Mouse (Mus musculus): ENCODE measurements around the gene Rasa1. TPM values are rescaled to one million over a fixed set of nuclear protein-coding genes. Genes with fewer than 3 reads are reported as not detected.

Rasa1 gene
- polyA plus RNA-seq, 1 experiment from 2014 or later, result 22.8 TPM

DNA sequence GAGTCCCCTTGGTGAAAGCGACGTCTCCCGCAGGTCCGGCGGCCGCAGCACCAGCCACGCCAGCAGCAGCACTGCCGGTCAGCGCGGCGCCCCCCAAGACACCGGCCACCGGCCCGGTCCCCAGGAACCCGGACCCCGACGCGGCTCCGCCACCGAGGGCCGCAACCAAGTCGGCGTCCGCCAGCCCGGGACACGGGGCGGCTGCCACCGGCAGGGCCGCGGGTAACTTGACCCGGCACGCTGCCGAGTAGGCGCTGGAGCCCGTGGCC is 422 bp downstream of the Rasa1 start:
- Histone ChIP-seq H3K36me3 (ENCODE audit: control insufficient read depth, insufficient read depth, low read length) (no peaks in the 10 kb centered on the region), H3K9ac (ENCODE audit: low read length) (peak overlapping the region; percentile 96), H3K4me1 (replicated peaks; ENCODE audit: control insufficient read depth, insufficient read depth) (no peaks in the 10 kb centered on the region), H3K27ac (replicated peaks) (peak overlapping the region; percentile 99), H3K27me3 (ENCODE audit: control insufficient read depth, insufficient read depth, low read length) (no peaks in the 10 kb centered on the region), H3K9me3 (ENCODE audit: control insufficient read depth, low read length) (no peaks in the 10 kb centered on the region), H3K4me3 (ENCODE audit: low read depth, low read length) (peak overlapping the region; percentile 98), H3K4me2 (replicated peaks; ENCODE audit: low read depth) (peak overlapping the region; percentile 69)
- ATAC-seq (ENCODE audit: low FRiP score, low TSS enrichment), result no peak
- TF ChIP-seq EP300 (optimal IDR thresholded peaks at IDR 0.05), result no peak
- no peak for TF ChIP-seq CTCF (IDR thresholded peaks at IDR 0.05; ENCODE audit: low read depth)
- DNase-seq (ENCODE audit: low spot score), result no peak
- WGBS, result 1% methylated on average over 33 of the region's 35 CpGs

GRCm38 (mm10) chr13:85287876-85288573 is 905 bp downstream of the Rasa1 start:
- Histone ChIP-seq H3K4me2 (replicated peaks; ENCODE audit: low read depth) (peak overlapping the region; percentile 69), H3K9ac (ENCODE audit: low read length) (peak overlapping the region; percentile 96), H3K4me1 (replicated peaks; ENCODE audit: control insufficient read depth, insufficient read depth) (no peaks in the 10 kb centered on the region), H3K27ac (replicated peaks) (peak overlapping the region; percentile 99), H3K9me3 (ENCODE audit: control insufficient read depth, low read length) (no peaks in the 10 kb centered on the region), H3K4me3 (ENCODE audit: low read depth, low read length) (peak overlapping the region; percentile 98), H3K36me3 (ENCODE audit: control insufficient read depth, insufficient read depth, low read length) (no peaks in the 10 kb centered on the region), H3K27me3 (ENCODE audit: control insufficient read depth, insufficient read depth, low read length) (no peaks in the 10 kb centered on the region)
- peak; percentile 16 for DNase-seq (ENCODE audit: low spot score)
- no peak for TF ChIP-seq EP300 (optimal IDR thresholded peaks at IDR 0.05)
- TF ChIP-seq CTCF (IDR thresholded peaks at IDR 0.05; ENCODE audit: low read depth), result no peak
- under 1% methylated on average over 25 of the region's 25 CpGs for WGBS
- no peak for ATAC-seq (ENCODE audit: low FRiP score, low TSS enrichment)

GRCm38 (mm10) chr13:85282626-85283025 is 6.3 kb downstream of the Rasa1 start:
- Histone ChIP-seq H3K27me3 (ENCODE audit: control insufficient read depth, insufficient read depth, low read length) (no peaks in the 10 kb centered on the region), H3K4me2 (replicated peaks; ENCODE audit: low read depth) (no peak overlapping the region), H3K27ac (replicated peaks) (no peak overlapping the region), H3K36me3 (ENCODE audit: control insufficient read depth, insufficient read depth, low read length) (no peaks in the 10 kb centered on the region), H3K4me3 (ENCODE audit: low read depth, low read length) (no peak overlapping the region), H3K9ac (ENCODE audit: low read length) (no peak overlapping the region), H3K4me1 (replicated peaks; ENCODE audit: control insufficient read depth, insufficient read depth) (no peaks in the 10 kb centered on the region), H3K9me3 (ENCODE audit: control insufficient read depth, low read length) (no peaks in the 10 kb centered on the region)
- ATAC-seq (ENCODE audit: low FRiP score, low TSS enrichment), result no peak
- TF ChIP-seq CTCF (IDR thresholded peaks at IDR 0.05; ENCODE audit: low read depth), result no peak
- TF ChIP-seq EP300 (optimal IDR thresholded peaks at IDR 0.05), result no peak
- no peak for DNase-seq (ENCODE audit: low spot score)

DNA sequence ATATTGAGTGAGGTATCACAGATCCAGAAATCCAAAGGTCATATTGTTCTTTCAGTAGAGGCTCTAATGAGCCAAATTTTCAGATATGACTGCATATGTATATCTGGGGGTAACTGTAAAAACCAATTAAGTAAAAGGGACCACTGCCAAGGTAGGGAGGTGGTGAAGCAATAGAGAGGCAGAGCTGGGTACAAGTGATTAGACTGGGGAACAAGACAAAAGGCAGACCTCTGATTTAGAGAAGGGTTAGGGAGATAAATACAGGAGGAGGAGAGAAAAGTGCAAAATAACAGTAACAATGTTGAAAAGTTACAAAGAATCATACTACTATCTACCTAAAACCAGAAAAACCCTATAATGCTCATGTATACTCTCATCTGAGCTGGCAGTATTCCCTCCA is 10.0 kb downstream of the Rasa1 start:
- TF ChIP-seq EP300 (optimal IDR thresholded peaks at IDR 0.05), result no peak
- TF ChIP-seq CTCF (IDR thresholded peaks at IDR 0.05; ENCODE audit: low read depth), result no peak
- no peaks in the 10 kb centered on the region for H3K36me3 ChIP-seq (ENCODE audit: control insufficient read depth, insufficient read depth, low read length)
- H3K4me2 ChIP-seq (replicated peaks; ENCODE audit: low read depth), result no peak overlapping the region
- ATAC-seq (ENCODE audit: low FRiP score, low TSS enrichment) (no peak), DNase-seq (ENCODE audit: low spot score) (no peak)
- no peaks in the 10 kb centered on the region for H3K9me3 ChIP-seq (ENCODE audit: control insufficient read depth, low read length)
- H3K27me3 ChIP-seq (ENCODE audit: control insufficient read depth, insufficient read depth, low read length), result no peaks in the 10 kb centered on the region
- H3K27ac ChIP-seq (replicated peaks), result no peak overlapping the region
- H3K4me1 ChIP-seq (replicated peaks; ENCODE audit: control insufficient read depth, insufficient read depth), result no peaks in the 10 kb centered on the region; the same call in 1 of the 2 replicates
- H3K4me3 ChIP-seq (ENCODE audit: low read depth, low read length), result no peak overlapping the region
- H3K9ac ChIP-seq (ENCODE audit: low read length), result no peak overlapping the region

- WGBS, result 100% methylated on average over 1 of the region's 1 CpGs
- Histone ChIP-seq H3K27me3 (ENCODE audit: control insufficient read depth, insufficient read depth, low read length) (no peaks in the 10 kb centered on the region), H3K36me3 (ENCODE audit: control insufficient read depth, insufficient read depth, low read length) (no peaks in the 10 kb centered on the region), H3K9me3 (ENCODE audit: control insufficient read depth, low read length) (no peaks in the 10 kb centered on the region), H3K4me2 (replicated peaks; ENCODE audit: low read depth) (no peak overlapping the region), H3K4me1 (replicated peaks; ENCODE audit: control insufficient read depth, insufficient read depth) (no peaks in the 10 kb centered on the region; the same call in 1 of the 2 replicates), H3K9ac (ENCODE audit: low read length) (no peak overlapping the region), H3K27ac (replicated peaks) (no peak overlapping the region), H3K4me3 (ENCODE audit: low read depth, low read length) (no peak overlapping the region)
- TF ChIP-seq CTCF (IDR thresholded peaks at IDR 0.05; ENCODE audit: low read depth) (no peak), EP300 (optimal IDR thresholded peaks at IDR 0.05) (no peak)
- no peak for DNase-seq (ENCODE audit: low spot score)
- no peak for ATAC-seq (ENCODE audit: low FRiP score, low TSS enrichment)
These were observed 14.4 kb downstream of the Rasa1 start for GRCm38 (mm10) chr13:85274572-85274971.

- DNase-seq (ENCODE audit: low spot score), result no peak
- H3K36me3 ChIP-seq (ENCODE audit: control insufficient read depth, insufficient read depth, low read length), result no peaks in the 10 kb centered on the region
- no peak overlapping the region for H3K4me3 ChIP-seq (ENCODE audit: low read depth, low read length)
- H3K27me3 ChIP-seq (ENCODE audit: control insufficient read depth, insufficient read depth, low read length), result no peaks in the 10 kb centered on the region
- no peak overlapping the region for H3K27ac ChIP-seq (replicated peaks)
- no peak for ATAC-seq (ENCODE audit: low FRiP score, low TSS enrichment)
- no peaks in the 10 kb centered on the region; the same call in 1 of the 2 replicates for H3K4me1 ChIP-seq (replicated peaks; ENCODE audit: control insufficient read depth, insufficient read depth)
- H3K4me2 ChIP-seq (replicated peaks; ENCODE audit: low read depth), result no peak overlapping the region
- TF ChIP-seq CTCF (IDR thresholded peaks at IDR 0.05; ENCODE audit: low read depth) (no peak), EP300 (optimal IDR thresholded peaks at IDR 0.05) (no peak)
- no peaks in the 10 kb centered on the region for H3K9me3 ChIP-seq (ENCODE audit: control insufficient read depth, low read length)
- no peak overlapping the region for H3K9ac ChIP-seq (ENCODE audit: low read length)
These were observed 15.1 kb downstream of the Rasa1 start for GRCm38 (mm10) chr13:85273788-85274187.
